Mouse (Mus musculus): ENCODE results near the gene Cradd.

- TF ChIP-seq CTCF (IDR thresholded peaks at IDR 0.05; ENCODE audit: low read depth, low read length) (no peak), POLR2A (IDR thresholded peaks at IDR 0.05; ENCODE audit: extremely low read depth, insufficient read depth, low read length) (no peak)
These were observed 10.4 kb downstream of the Cradd start for GRCm38 (mm10) chr10:95313524-95313923.

Data from liver, adult 2 months (tissue).